Mouse (Mus musculus) CD4-positive, CD25-positive, alpha-beta regulatory T cell, adult 4 months (primary cell): Measurements from ENCODE around the gene Proz. TPM values are rescaled to one million over a fixed set of nuclear protein-coding genes. Genes with fewer than 3 reads are reported as not detected.
"Not testable (repeated sequence)": the region's sequence is repeated elsewhere in the genome, so short reads cannot be mapped to it uniquely, and the experiment has no call there.

Source experiments
- ATAC-seq: one replicate; pipeline ENCODE4 v1.8.0; 2017
- polyA plus RNA-seq, 2 experiments: library from polyadenylated mRNA; unstranded; fragments of 100-300 nt; shearing (Covaris generic); gene quantifications; one replicate each; pipeline ENCODE4 v1.2.1; 2017

Proz gene
- polyA plus RNA-seq = 1 to 10 TPM; 1.9 to 2.9 TPM

- ATAC-seq = no peak
Measured at GRCm38 (mm10) chr8:13060441-13061150, at the start of gene Proz. Gene Proz (plus strand): TSS chr8:13060914.

- ATAC-seq = no peak
Measured at GRCm38 (mm10) chr8:13019560-13019959, 41.2 kb upstream of the Proz start.

GRCm38 (mm10) chr8:13021830-13022229 lies 38.9 kb upstream of the Proz start:
- ATAC-seq = no peak

GRCm38 (mm10) chr8:13025487-13026224 lies 35.1 kb upstream of the Proz start, which contains the start of gene F7:
Gene F7 (plus strand): TSS chr8:13026034.
- no peak for ATAC-seq

- ATAC-seq = no peak
Measured at GRCm38 (mm10) chr8:13027615-13028014, 33.1 kb upstream of the Proz start.

GRCm38 (mm10) chr8:13028482-13028881 lies 32.2 kb upstream of the Proz start:
- no peak for ATAC-seq

- no peak for ATAC-seq
Measured at GRCm38 (mm10) chr8:13036346-13036812, 24.3 kb upstream of the Proz start.

- no peak for ATAC-seq
Measured at GRCm38 (mm10) chr8:13037015-13037414, 23.7 kb upstream of the Proz start, which contains the start of gene F10. Gene F10 (plus strand): TSS chr8:13037308.

- ATAC-seq = no peak
Measured at GRCm38 (mm10) chr8:13037569-13037968, 23.1 kb upstream of the Proz start.

GRCm38 (mm10) chr8:13039054-13039453 lies 21.7 kb upstream of the Proz start:
- no peak for ATAC-seq

- no peak for ATAC-seq
Measured at GRCm38 (mm10) chr8:13041459-13041858, 19.3 kb upstream of the Proz start.

GRCm38 (mm10) chr8:13047652-13048051 lies 13.1 kb upstream of the Proz start:
- ATAC-seq = no peak

GRCm38 (mm10) chr8:13050550-13050949 lies 10.2 kb upstream of the Proz start:
- no peak for ATAC-seq

- no peak for ATAC-seq
Measured at GRCm38 (mm10) chr8:13057351-13057750, 3.4 kb upstream of the Proz start.

- no peak for ATAC-seq
Measured at GRCm38 (mm10) chr8:13063112-13063511, 2.4 kb downstream of the Proz start.

- no peak for ATAC-seq
Measured at GRCm38 (mm10) chr8:13073255-13073654, 12.5 kb downstream of the Proz start.

- no peak for ATAC-seq
Measured at GRCm38 (mm10) chr8:13075044-13075443, 14.3 kb downstream of the Proz start.

GRCm38 (mm10) chr8:13075579-13075978 lies 14.9 kb downstream of the Proz start:
- not testable (repeated sequence) for ATAC-seq

GRCm38 (mm10) chr8:13077542-13077941 lies 16.8 kb downstream of the Proz start:
- ATAC-seq = no peak

- peak; percentile 63 for ATAC-seq
Measured at GRCm38 (mm10) chr8:13104691-13105086, 44.0 kb downstream of the Proz start.

- peak; percentile 85 for ATAC-seq
Measured at GRCm38 (mm10) chr8:13105087-13105881, 44.6 kb downstream of the Proz start, which contains the start of the genes Pcid2 and Cul4a. Gene Pcid2 (minus strand): TSS chr8:13105459. Gene Cul4a (plus strand): TSS chr8:13105621.

GRCm38 (mm10) chr8:13105908-13106551 lies 45.3 kb downstream of the Proz start:
- peak; percentile 1 for ATAC-seq
